Mouse (Mus musculus) brain, adult 2 months (tissue): ENCODE measurements around the gene Cgref1.

Source experiments
- DNase-seq: peaks from one replicate; pipeline ENCODE4 v3.0.0; 2011; ENCODE audit warnings: low read depth, low spot score

Cgref1 gene

DNA sequence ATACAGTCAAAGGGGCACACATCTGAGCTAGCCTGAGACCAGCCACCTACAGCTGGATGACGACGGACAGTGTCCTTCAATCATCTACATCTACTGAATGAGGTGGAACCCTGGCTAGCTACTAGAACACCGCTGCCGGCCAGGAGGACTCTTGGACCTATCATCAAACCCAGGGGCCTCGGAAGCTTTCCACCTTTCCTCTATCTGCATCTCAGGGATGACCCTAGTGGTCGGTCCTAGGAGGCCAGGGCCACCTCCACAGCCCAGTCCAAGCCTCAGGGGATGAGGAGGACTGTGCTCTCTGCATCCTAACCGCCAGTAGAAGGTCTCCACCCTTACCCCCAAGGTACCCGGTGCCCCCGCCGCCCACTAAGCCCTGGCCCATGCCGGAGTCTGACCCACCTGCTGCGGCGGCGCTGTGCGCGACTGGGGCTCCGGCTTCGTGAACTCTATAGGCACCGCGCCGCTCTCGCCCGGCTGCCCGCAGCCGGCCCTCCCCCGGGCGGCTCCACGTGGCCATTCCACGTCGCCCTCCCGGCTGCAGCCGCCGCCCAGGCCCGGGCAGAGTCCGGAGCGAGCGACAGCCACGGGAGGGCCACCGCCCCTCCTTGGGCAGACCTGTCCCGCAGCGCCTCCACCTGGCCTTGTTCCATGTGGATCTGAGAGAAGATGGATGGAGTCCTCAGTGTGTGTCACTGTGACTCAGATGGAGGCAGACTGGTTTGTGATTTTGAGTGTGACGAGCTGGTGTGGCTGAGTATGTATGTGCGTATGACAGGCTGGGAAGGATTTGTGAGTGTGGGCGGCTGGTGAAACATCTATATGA is at the start of gene Cgref1:
Gene Cgref1, minus strand, starts transcription at position 636 of the 826 bp plus-strand sequence.
- DNase-seq: peak; percentile 91

DNA sequence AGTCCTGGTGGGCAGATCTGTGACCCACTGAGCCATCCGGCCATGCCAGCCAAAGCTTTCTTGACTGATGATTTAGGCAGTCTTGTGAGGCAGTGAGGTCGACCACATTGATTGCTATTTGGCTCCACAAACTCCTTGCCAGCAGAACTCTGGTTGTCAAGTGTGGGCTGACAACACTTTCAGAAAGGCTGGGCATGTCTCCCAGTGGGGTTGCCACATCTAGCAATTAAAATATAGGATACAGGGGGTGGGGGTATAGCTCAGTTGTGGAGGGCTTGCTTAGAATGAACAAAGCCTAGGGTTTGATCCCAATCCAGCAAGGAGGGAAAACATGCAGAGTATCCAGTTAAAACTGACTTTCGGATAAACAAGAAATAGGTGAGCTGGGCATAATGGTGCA is 48.7 kb upstream of the Cgref1 start:
- DNase-seq: peak; percentile 82

DNA sequence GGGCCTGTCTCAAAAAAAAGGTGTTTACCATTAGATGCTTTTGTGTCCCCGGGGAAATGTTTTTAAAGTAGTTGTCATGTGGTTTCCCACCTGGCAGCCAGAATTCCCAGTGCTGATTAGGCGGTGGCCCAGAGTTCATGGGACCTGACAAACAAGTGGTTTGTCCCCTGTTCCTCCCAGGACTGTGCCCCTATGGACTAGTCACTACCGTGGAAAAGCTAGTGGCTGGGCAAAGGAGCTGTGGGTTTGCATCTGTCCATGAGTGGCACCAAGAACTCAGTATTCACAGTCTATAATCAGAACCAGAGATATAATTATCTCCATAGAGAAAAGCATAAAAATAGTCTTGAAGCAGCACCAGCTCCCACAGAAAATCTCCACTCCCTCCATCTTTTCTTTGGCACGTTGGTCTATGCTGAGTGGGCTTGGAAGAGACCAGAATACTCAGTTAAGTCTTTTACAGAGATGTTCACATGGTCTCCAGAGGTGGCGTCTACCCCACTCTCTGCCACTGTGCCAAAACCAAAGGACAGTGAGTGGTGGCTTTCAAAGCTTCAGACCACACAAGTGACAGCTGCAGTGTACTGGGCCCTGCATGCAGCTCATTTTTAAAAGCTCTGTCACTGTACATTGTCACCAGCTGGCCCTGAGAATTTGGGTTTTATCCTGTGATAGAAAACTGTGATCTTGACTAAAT is 47.7 kb upstream of the Cgref1 start:
- DNase-seq: peak; percentile 89

DNA sequence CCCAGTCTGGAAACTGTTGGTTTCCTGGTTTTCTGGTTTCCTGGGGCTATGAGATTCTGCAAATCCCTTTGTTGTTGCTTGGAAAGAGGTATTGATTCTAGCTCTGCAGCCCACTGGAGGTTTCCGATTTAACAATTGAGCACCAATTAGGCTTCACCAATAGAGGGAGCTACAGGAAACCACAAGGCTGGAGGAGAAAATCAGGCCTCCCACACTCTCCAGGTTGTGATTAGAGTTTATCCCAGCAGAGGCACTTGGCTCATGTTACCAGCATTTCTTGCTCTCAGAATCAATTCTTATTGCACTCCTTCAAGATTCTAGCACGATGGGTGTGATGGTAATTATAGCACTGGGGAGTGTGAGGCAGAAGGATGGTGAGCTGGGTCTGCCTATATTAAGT is 37.0 kb upstream of the Cgref1 start:
- DNase-seq: peak; percentile 87

GRCm38 (mm10) chr5:30974870-30975656 is 29.7 kb upstream of the Cgref1 start:
- peak; percentile 47 for DNase-seq

GRCm38 (mm10) chr5:30969440-30969839 is 24.0 kb upstream of the Cgref1 start:
- no peak for DNase-seq

DNA sequence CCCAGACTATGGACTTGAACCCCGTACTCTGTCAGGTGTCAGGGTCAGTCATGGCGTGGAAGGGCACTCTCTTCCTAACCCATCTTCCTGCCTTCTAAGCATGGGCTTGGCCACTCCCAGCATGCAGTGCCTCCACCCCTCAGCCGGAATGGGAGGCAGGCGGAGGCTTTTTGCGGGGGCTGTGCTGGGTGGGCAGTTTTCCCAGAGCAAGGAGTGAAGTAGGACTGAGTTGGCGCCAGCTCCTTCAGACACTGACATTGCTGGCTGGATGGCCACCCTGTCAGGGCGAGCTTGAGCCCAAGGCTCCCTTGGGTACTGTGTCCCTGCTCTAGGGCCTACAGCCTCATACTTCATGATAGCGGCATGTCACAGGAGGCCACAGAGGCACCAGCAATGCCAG is 23.0 kb upstream of the Cgref1 start, which contains the start of gene Tcf23:
Gene Tcf23, plus strand, starts transcription at position 247 of the 400 bp plus-strand sequence.
- DNase-seq: no peak

- no peak for DNase-seq
Observed at GRCm38 (mm10) chr5:30966189-30966588, 20.8 kb upstream of the Cgref1 start.

- no peak for DNase-seq
Observed at GRCm38 (mm10) chr5:30963916-30964315, 18.5 kb upstream of the Cgref1 start.

DNA sequence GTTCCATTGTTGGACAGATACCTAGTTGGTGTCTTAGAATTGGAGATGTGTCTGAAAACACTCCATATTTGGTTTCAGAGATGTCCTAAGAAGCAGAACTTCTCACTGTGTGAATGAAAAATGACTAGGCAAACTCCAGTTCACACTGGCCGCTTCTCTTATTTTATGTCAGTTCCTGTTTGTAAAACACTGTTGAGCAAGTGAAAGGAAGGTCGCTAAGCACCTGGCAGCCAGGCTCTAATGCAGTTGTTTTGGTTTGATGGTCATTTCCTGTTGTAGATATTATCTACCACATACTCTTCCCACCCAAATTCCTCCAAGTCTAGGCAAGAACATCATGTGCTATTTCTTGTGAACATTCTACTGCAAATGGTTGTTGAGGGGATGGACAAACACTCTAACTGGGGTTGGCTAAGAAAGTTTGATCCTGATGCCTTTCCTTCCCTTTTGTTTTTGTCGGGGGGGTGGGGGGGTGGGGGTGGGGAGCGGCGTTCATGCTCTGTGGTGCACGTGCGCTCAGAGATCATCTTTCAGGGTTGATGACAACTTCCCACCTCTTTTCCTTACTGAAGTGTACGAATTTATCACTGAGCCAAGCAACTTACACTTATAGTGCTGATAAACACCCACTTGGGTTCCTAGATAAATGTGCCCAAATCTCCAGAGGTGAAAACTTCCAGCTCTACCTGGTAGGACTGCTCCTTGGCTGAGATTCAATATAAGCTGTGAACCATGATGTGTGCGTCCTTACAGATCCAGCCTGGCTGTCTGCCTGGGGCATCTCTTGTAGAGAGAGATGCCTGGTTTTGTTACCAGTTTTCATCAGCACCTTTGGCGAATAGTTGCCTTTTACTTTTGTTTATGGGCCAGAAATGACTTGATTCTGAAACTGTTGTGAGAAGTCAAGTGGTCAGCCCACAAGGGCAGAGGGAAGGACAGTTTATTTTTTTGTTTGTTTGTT is 16.4 kb upstream of the Cgref1 start:
- no peak for DNase-seq

GRCm38 (mm10) chr5:30960814-30961213 is 15.4 kb upstream of the Cgref1 start:
- DNase-seq: no peak

DNA sequence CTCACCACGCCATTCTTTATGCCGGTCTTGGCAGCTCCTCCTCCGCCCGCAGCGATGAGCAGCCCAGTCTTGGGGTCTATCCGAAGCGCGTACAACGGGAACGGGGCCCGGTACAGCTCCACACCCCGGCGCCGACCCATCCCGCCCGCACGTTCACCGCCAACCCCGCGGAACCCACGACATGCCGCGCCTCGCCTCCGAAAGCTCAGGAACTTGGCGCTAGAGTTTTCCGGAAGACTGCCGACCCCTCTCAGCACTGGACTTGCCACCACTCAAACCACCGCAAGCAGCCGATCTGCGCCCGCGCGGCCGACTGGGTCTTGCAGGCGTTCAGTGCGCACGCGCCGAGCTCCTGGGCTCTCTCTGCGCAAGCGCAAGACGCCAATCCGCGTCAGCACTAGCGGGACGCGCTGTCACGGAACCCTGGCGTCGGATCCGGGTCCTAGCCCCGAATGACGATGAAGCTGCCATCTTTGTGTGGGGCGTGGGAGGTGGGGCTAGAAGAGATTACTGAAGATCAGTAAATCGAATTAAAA is 14.6 kb upstream of the Cgref1 start, which contains the start of gene Preb:
Gene Preb, minus strand, starts transcription at position 396 of the 536 bp plus-strand sequence.
- DNase-seq: peak; percentile 99

- DNase-seq: no peak
Observed at GRCm38 (mm10) chr5:30959198-30959854, 13.9 kb upstream of the Cgref1 start.

DNA sequence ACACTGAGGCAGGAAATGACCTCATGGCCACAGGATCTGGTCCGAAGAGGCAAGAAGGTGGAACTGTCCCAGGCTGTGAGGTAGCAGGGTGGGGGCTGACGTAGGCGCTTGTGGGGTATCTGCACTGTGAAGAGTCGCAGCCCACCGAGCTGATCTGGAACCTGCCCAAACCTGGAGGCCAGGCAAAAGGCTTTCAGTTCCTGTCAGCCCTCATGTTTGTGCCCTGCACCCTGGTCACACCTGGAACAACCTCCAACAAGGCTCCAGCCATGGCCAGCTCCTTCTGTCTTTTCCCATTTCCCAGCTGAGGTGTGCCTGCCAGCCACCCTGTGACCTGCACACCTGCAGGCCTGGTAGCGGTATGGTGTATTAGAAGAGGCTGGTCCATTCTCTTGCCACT is 12.5 kb upstream of the Cgref1 start:
- DNase-seq: no peak

DNA sequence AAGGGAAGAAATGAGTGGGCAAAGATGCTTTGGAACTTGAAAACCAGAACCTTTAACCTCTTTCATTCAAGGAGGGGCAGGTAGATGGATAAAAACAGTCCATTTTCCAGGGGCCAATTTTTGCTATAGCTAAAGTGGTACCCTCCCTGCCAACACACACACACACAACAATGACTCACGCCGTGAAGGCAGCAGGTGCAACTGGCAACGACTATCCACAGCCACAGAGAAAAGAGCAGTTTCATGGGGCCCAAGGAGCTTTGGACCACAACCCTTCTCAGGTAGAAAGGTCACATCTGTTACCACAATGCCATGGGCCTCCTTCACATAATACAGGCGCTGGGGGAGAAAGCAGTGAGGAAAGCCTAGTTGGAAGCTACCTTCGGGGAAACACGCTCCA is 10.4 kb upstream of the Cgref1 start:
- DNase-seq: peak; percentile 44

DNA sequence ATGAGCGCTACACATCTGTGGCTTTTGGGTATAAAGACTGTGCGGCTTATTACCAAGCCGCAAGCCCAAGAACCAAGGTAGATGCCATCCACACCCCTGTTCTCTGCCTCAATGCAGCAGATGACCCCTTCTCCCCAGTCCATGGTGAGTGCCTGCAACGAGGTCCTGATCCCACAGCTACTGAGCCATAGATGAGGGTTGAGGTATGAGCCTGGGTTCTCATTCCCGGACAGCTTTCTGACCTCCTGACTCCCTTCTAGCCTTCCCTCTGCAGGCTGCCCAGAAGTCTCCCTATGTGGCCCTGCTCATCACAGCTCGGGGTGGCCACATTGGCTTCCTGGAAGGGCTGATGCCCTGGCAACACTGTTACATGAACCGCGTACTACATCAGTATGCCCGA is 9.2 kb upstream of the Cgref1 start:
- no peak for DNase-seq

DNA sequence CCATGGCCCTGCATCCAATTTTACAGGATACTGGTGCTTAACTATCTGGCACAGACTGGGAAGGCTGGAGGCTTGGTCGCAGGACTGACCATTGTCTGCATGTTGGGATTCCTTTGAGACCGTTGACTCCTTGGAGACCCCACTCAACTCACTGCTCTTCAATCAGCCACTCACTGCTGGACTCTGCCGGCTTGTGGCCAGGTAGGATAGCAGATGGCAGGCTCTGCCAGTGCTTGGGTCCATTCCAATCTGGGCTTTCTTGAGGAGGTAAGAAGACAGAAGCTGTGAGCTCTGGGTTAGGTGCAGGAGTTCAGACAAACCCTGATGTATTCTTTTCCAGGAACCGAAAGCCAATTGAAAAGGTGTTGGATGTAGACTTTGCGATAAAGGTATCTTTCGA is 8.7 kb upstream of the Cgref1 start:
- DNase-seq: peak; percentile 66

DNA sequence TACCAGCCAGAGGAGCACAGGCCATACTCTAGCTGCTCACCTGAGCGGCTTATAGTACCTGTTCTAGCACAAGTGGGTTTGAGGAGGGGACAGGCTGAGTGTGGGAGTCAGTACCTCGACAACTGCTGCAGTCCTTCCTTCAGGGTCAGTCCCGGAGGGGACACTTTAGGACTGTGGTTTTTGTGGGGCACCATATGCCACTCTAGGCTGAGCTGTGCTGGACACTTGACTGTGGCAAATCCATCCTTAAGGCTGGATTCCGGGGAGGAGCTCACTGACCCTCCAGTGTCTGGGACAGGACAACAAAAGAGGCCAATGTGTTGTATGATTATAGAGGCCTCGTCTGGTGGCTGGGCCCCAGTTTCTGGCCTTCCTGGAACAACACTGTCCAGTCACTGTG is 7.2 kb upstream of the Cgref1 start:
- no peak for DNase-seq

- DNase-seq: no peak
Observed at GRCm38 (mm10) chr5:30951706-30952105, 6.3 kb upstream of the Cgref1 start.

GRCm38 (mm10) chr5:30950922-30951321 is 5.5 kb upstream of the Cgref1 start:
- no peak for DNase-seq
